In the genomic region with DNA sequence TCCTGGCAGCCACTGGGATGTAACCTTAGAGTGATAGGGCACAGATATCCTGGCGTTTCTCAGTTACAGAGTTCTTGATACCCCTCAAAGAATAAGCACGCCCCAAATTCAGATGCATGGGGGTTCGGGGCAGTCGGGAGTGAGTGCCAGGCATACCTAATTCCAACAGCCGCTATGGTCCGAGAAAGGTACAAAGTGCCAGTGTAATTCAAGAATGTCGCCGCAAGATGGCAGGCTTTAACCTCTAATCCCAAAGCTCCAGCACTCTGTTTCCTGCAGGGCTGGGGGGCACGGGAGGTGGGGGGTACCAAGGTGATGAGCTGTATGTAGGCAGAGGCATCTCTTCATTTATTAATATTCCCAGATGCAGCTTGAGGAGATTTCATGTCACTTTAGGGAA, we compare ENCODE assay signal across 9 mouse cellular contexts.
A peak's percentile ranks its signal among the peaks of the same experiment; 100 is the strongest.
DNase-seq lines count a peak whose midpoint lies in the region; ATAC-seq and TF ChIP-seq lines count a peak whose summit lies in the region.
"Had no signal": no experiment of that assay in that cellular context is flagged by ENCODE, and none has a peak within 500 bp of the region (broad histone marks: within the 10 kb centered on the region; RNA-seq: fewer than 3 reads in every experiment).

No protein-coding gene starts in this region.

- 0 out of 2 replicates have a peak, but pooled peaks have one; percentile 28 for ATAC-seq in lung, embryonic 14.5 days (ENCODE audit: insufficient read depth)
- ATAC-seq in erythroid progenitor cell, adult 5-6 weeks (replicated peaks; ENCODE audit: low FRiP score, poor library complexity, severe bottlenecking) = no peak

- TF ChIP-seq EP300 in MEL (IDR thresholded peaks at IDR 0.05; ENCODE audit: low read depth in 1 of 2, low read length in 2 of 2) = no peak

- TF ChIP-seq CTCF in MEL (IDR thresholded peaks at IDR 0.05 in 2 of 3, conservative IDR thresholded peaks at IDR 0.05 in 1 of 3; ENCODE audit: control insufficient read depth in 1 of 3, insufficient read depth in 1 of 3, low read depth in 2 of 3, low read length in 3 of 3, poor library complexity in 1 of 3, severe bottlenecking in 1 of 3) = peak; percentile 60 to 78 (median 75)
- TF ChIP-seq CTCF in embryonic fibroblast, embryonic 13.5 days (IDR thresholded peaks at IDR 0.05; ENCODE audit: borderline replicate concordance, insufficient read depth, low read length) = peak; percentile 39; the same call in 1 of the 2 replicates
- peak; percentile 81 for TF ChIP-seq CTCF in lung, embryonic 14.5 days (IDR thresholded peaks at IDR 0.05; ENCODE audit: low read depth)

- H3K4me2 ChIP-seq in lung, embryonic 14.5 days = peak overlapping the region; percentile 40; the same call in 1 of the 2 replicates

- no peak overlapping the region for H3K27ac ChIP-seq in MEL (ENCODE audit: control insufficient read depth, low read depth, low read length)
- no peak overlapping the region for H3K27ac ChIP-seq in embryonic fibroblast, embryonic 13.5 days (ENCODE audit: insufficient read depth, low read length)
- H3K27ac ChIP-seq in lung, embryonic 14.5 days (ENCODE audit: low read depth) = no peak overlapping the region
- H3K27ac ChIP-seq: macrophage had no signal

- H3K9ac ChIP-seq in MEL (ENCODE audit: control insufficient read depth, low read depth, low read length, poor library complexity, severe bottlenecking) = no peak overlapping the region
- H3K9ac ChIP-seq in lung, embryonic 14.5 days = no peak overlapping the region

- no peaks in the 10 kb centered on the region for H3K79me2 ChIP-seq in MEL (ENCODE audit: control insufficient read depth, insufficient read depth, low read length, poor library complexity)

- peak; percentile 53 for DNase-seq in MEL (ENCODE audit: low read depth, low spot score)
- DNase-seq in adrenal gland, postnatal 36 days = peak; percentile 32 to 37
- DNase-seq in heart, postnatal 10 days = peak; percentile 42 to 70
- DNase-seq in layer of hippocampus, adult 11-12 months (ENCODE audit: low spot score) = peak; percentile 63
- DNase-seq in lung, embryonic 14.5 days = peak; percentile 70
- DNase-seq in ovary, postnatal 36 days (ENCODE audit: low spot score) = peak; percentile 27

- WGBS in lung, embryonic 14.5 days = 3% methylated on average over 9 of the region's 9 CpGs

- intact Hi-C loops in heart, postnatal 10 days (cut with DNase I) = loop anchor here (1.0 to 10.0 kb wide), 3 partner anchors 33 to 769 kb away; no protein-coding TSS in a partner anchor

- H3K4me3 ChIP-seq in MEL (ENCODE audit: control insufficient read depth in 1 of 2, insufficient read depth in 1 of 2, low read depth in 2 of 2, low read length in 2 of 2) = no peak overlapping the region
- no peak overlapping the region for H3K4me3 ChIP-seq in embryonic fibroblast, embryonic 13.5 days (ENCODE audit: insufficient read depth, low read length)
- no peak overlapping the region for H3K4me3 ChIP-seq in lung, embryonic 14.5 days (ENCODE audit: low read depth, low read length)

- TF ChIP-seq RAD21 in MEL (IDR thresholded peaks at IDR 0.05; ENCODE audit: low read depth, low read length) = peak; percentile 91

- no peaks in the 10 kb centered on the region; a peak in 1 of 4 replicates for H3K27me3 ChIP-seq in MEL (ENCODE audit: control insufficient read depth in 1 of 2, insufficient read depth in 2 of 2, low read length in 2 of 2)
- H3K27me3 ChIP-seq in lung, embryonic 14.5 days (ENCODE audit: insufficient read depth, low read length) = no peaks in the 10 kb centered on the region

- no peaks in the 10 kb centered on the region for H3K36me3 ChIP-seq in MEL (ENCODE audit: control insufficient read depth in 1 of 2, insufficient read depth in 2 of 2, low read length in 2 of 2)
- no peaks in the 10 kb centered on the region for H3K36me3 ChIP-seq in lung, embryonic 14.5 days (ENCODE audit: insufficient read depth)

- no peaks in the 10 kb centered on the region for H3K9me3 ChIP-seq in MEL (replicated peaks; ENCODE audit: insufficient read depth, low read length)
- H3K9me3 ChIP-seq in lung, embryonic 14.5 days (ENCODE audit: low read depth, low read length) = no peaks in the 10 kb centered on the region

- H3K4me1 ChIP-seq in MEL (ENCODE audit: control insufficient read depth in 1 of 2, insufficient read depth in 2 of 2, low read length in 2 of 2) = no peaks in the 10 kb centered on the region
- H3K4me1 ChIP-seq in embryonic fibroblast, embryonic 13.5 days (ENCODE audit: control insufficient read depth, insufficient read depth, low read length) = no peaks in the 10 kb centered on the region
- H3K4me1 ChIP-seq in lung, embryonic 14.5 days (ENCODE audit: insufficient read depth) = no peaks in the 10 kb centered on the region

- no peak for TF ChIP-seq POLR2A in MEL (IDR thresholded peaks at IDR 0.05; ENCODE audit: control insufficient read depth in 1 of 2, insufficient read depth in 1 of 2, low read depth in 1 of 2, low read length in 2 of 2, poor library complexity in 1 of 2)
- no peak for TF ChIP-seq POLR2A in embryonic fibroblast, embryonic 13.5 days (IDR thresholded peaks at IDR 0.05; ENCODE audit: low read depth, low read length)

TF ChIP-seq in MEL, 35 proteins besides CTCF, POLR2A, EP300 and RAD21:
- TF ChIP-seq RCOR1 (IDR thresholded peaks at IDR 0.05; ENCODE audit: low read depth, low read length) = no peak
- TF ChIP-seq MAZ (IDR thresholded peaks at IDR 0.05; ENCODE audit: low read depth, low read length) = 0 out of 2 replicates have a peak, but pooled peaks have one; percentile 34
- TF ChIP-seq POLR2AphosphoS2 (IDR thresholded peaks at IDR 0.05; ENCODE audit: low read length) = no peak
- TF ChIP-seq TCF12 (IDR thresholded peaks at IDR 0.05; ENCODE audit: low read depth, low read length) = no peak
- TF ChIP-seq SMC3 (IDR thresholded peaks at IDR 0.05; ENCODE audit: low read depth, low read length) = peak; percentile 79
- TF ChIP-seq ZC3H11A (IDR thresholded peaks at IDR 0.05; ENCODE audit: low read depth, low read length) = peak; percentile 75
- TF ChIP-seq NELFE (IDR thresholded peaks at IDR 0.05; ENCODE audit: low read depth, low read length) = no peak
- no peak for TF ChIP-seq POLR2AphosphoS5 (IDR thresholded peaks at IDR 0.05; ENCODE audit: borderline replicate concordance, low read depth, low read length)
- TF ChIP-seq SIN3A (IDR thresholded peaks at IDR 0.05; ENCODE audit: low read length) = no peak
